Mouse (Mus musculus) cerebellum, adult 11-12 months (tissue): ENCODE data around the gene Olfr666.
"Not testable (repeated sequence)": the region's sequence is repeated elsewhere in the genome, so short reads cannot be mapped to it uniquely, and the experiment has no call there.

Experiments used
- DNase-seq: peaks from one replicate; pipeline ENCODE4 v3.0.0; 2022

The Olfr666 gene

DNA sequence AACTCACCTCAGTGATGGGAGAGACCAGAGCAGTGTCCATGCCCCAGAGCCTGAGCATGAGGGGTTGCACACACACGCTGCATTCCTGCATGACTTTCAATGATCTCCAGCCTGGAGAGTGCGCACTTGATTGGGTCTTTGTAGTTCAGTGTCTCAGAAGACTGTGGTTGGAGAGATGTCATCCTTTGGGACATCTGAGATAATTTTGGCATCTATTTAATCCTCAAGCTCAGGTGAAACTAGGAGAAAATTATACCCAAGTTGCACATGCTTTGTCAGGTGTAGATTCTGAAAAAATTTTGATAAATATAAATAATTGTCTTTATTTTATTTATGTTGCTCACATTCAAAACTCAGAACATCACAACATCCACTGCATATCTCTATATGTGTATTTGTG lies at the start of gene Olfr666:
Gene Olfr666, minus strand, starts transcription at position 101 of the 400 bp plus-strand sequence.
- no peak for DNase-seq

DNA sequence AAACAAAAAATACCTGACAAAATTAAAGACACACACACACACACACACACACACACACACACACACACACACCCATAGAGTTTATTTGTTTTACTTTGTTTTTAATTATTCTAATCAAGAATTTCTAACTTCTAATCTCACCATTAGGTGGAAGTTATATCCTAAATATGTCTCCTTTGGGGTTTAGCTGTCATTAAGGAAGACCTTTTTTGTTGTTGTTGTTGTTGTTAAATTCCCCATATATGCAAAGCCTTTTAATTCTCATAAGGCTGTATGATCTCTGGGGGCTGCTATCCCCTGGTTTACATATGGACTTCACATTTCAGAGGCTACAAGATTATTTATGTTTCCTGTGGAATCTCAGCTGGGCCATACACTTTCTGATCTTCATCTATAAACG lies 38.2 kb upstream of the Olfr666 start, which contains the start of gene Olfr669:
Gene Olfr669, plus strand, starts transcription at position 301 of the 400 bp plus-strand sequence.
- no peak for DNase-seq

DNA sequence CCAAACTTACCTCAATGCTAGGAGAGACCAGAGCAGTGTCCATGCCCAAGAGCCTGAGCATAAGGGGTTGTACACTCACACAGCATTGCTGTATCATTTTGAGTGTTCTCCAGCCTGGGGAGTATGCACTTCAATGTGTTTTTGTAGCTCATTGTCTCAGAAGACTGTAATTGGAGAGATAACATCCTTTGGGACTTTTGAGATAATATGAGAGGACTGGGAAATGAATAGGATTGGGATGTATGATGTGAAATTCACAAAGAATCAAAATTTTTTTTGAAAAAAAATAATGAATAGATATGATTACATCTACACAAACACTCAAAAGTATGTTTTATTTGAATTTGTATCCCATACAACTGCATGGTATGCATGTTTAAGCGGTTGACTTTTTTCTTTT lies 32.2 kb upstream of the Olfr666 start, which contains the start of gene Olfr668:
Gene Olfr668, minus strand, starts transcription at position 101 of the 400 bp plus-strand sequence.
- DNase-seq: no peak

DNA sequence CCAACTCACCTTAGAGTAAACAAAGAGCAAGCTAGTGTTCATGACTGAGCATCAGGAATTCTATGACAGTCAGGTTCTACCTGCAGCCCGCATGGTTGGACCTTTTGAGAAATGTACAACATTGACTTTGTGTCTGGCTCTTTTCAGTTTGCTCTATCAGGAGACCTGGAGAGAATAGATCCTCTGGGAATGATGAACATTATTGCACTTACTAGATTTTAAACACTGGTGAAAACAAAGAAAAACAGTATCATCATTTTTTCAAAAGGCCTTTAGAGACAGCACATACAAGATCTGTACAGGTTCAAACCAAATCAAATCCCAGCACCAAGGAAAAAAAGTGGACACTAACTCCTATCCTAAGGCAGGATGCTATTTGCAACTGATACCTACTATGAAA lies 25.6 kb upstream of the Olfr666 start, which contains the start of gene Olfr667:
Gene Olfr667, minus strand, starts transcription at position 101 of the 400 bp plus-strand sequence.
- DNase-seq: no peak

DNA sequence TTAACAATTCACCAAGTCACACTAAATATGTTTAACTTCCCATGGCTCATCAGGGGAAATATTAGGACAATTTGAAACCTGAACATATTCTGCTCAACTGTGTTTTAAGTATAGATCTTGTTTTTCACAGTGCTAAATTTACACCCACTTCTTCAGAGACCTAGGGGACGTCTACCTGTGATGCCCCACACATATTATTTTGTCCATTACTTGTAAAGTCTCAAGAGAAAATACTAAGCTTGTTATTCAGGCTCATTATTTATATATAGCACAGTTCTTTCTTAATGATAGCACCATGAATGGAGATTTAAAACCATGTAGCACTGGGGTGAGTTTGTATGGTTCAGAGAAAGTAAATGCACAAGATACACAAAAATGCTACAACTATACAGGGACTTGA lies 18.0 kb downstream of the Olfr666 start, which contains the start of gene Olfr665:
Gene Olfr665, plus strand, starts transcription at position 301 of the 400 bp plus-strand sequence.
- no peak for DNase-seq

DNA sequence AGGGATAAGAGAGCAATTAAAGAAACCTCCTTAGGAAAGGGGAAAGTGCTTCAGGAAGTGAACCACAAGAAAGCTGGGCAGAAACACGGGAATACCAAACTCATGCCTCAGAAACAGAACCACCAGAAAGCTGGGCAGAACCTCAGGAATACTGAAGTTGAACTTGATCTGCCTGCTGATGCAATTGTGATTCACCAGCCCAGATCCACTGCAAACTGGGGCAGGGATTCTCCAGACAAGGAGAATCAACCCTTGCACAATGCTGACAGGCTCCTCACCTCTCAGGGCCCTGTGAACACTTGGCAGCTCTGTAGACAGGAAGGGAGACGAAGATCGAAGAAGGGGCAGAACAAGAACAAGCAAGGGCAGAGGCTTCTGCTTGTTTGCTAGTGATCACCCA lies 34.4 kb downstream of the Olfr666 start:
- no peak for DNase-seq

DNA sequence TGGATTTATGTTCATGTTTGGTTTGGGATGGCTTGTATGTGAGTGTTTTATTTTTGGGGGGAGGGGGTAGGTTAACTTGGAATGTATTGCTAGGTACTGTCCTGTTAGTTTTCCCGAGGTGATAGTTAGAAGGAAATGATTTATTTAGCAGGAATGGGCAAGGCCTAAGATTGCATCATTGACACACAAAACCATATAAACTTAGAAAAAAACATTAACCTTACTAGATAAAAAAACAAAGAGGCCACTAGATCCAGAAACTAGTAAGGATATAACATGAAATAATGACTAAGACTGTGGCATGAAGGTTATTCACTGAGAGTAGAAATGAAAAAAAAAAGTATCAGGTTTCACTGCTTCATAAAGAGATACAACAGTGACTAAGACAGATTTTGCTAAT lies 38.1 kb downstream of the Olfr666 start:
- DNase-seq: no peak

DNA sequence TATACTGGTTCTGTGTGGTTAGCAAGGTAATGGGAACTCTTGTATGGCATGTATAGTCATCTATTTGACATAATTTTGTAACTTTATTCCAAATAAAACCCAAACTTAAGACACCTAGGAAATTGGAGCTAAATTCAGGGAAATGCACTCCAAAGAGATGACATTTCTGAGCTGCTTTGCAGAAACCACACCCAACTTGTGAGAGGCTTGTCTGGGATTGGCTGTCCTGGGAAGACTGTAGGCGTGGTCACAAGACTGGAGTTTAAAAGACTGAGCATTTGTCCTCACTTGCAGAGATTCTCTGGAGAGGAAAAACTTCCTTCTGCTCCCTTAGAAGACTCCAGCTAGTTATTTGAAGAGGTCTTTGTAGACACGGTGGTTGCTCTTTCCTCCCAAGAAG lies 39.0 kb downstream of the Olfr666 start, which contains the start of gene Usp17la:
Gene Usp17la, plus strand, starts transcription at position 301 of the 400 bp plus-strand sequence.
- DNase-seq: not testable (repeated sequence)

DNA sequence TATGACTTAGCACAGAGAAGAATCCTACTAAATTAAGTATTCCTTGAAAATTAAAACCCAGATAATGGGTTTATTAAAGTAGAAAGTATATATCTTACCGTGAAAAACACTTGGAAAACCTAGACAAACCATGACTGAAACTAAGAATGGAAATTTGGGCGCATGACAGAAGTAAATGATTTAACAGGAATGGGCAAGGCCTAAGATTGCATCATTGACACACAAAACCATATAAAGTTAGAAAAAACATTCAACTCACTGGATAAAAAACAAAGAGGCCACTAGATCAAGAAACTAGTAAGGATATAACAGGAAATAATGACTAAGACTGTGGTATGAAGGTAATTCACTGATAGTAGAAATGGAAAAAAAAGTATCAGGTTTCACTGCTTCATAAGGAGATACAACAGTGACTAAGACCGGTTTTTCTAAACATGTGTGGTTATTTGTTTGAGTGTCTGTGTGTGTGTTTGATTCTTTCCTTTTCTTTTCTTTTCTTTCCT lies 40.5 kb downstream of the Olfr666 start:
- DNase-seq: no peak

DNA sequence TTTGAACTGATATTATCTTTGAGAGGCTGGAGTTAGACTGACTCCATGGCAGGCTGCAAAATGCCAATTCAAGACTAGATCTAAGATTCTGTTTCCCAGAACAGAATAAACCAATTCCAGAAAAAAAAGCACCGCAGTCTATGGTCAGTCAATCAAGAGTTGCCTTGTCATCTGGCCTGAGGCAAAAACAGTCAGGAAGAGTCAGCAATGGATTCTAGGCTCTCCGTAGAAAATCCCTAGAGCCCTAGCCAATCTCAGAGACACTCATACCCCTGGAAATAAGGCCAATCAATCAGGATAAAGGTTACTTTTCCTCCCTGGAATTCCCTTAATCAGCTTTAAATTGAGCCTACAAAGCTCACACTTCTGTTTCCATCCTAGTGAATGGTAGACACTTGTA lies 44.2 kb downstream of the Olfr666 start:
- DNase-seq: not testable (repeated sequence)

DNA sequence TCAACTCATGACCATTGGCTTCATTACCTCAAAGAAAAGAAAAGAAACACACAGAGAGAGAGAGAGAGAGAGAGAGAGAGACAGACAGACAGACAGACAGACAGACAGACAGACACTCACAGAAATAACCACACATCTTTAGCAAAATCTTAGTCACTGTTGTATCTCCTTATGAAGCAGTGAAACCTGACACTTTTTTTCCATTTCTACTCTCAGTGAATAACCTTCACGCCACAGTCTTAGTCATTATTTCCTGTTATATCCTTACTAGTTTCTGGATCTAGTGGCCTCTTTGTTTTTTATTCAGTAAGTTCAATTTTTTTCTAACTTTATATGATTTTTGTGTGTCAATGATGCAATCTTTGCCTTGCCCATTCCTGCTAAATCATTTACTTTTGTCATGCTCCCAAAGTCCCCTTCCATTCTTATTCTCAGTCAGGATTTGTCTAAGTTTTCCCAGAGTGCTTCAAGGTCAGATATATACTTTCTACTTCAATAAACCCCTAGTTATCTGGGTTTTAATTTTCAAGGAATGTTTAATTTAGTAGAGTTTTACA lies 51.9 kb downstream of the Olfr666 start:
- DNase-seq: no peak

DNA sequence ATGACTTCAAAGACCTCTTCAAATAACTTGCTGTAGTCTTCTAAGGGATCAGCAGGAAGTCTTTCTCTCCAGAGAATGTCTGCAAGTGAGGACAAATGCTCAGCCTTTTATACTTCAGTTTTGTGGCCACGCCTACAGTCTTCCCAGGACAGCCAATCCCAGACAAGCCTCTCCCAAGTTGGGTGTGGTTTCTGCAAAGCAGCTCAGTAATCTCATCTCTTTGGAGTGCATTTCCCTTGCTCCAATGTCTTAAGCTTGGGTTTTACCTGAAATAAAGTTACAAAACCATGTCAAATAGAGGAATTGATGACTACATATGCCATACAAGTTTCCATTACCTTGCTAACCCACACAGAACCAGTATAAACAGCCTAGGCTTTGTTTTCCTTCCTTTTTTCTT lies 53.2 kb downstream of the Olfr666 start, which contains the start of gene Usp17lb:
Gene Usp17lb, minus strand, starts transcription at position 101 of the 400 bp plus-strand sequence.
- DNase-seq: no peak
